Mouse (Mus musculus): ENCODE measurements around the gene Eef1b2. TPM values are rescaled to one million over a fixed set of nuclear protein-coding genes. Genes with fewer than 3 reads are reported as not detected.
"Not testable (repeated sequence)": the region's sequence is repeated elsewhere in the genome, so short reads cannot be mapped to it uniquely, and the experiment has no call there.

Gene Eef1b2
- polyA plus RNA-seq (2016; fragmentation: Nextera tagmentation; extraction: Ambion mirVana) = 351 and 383 TPM in 2 replicates

DNA sequence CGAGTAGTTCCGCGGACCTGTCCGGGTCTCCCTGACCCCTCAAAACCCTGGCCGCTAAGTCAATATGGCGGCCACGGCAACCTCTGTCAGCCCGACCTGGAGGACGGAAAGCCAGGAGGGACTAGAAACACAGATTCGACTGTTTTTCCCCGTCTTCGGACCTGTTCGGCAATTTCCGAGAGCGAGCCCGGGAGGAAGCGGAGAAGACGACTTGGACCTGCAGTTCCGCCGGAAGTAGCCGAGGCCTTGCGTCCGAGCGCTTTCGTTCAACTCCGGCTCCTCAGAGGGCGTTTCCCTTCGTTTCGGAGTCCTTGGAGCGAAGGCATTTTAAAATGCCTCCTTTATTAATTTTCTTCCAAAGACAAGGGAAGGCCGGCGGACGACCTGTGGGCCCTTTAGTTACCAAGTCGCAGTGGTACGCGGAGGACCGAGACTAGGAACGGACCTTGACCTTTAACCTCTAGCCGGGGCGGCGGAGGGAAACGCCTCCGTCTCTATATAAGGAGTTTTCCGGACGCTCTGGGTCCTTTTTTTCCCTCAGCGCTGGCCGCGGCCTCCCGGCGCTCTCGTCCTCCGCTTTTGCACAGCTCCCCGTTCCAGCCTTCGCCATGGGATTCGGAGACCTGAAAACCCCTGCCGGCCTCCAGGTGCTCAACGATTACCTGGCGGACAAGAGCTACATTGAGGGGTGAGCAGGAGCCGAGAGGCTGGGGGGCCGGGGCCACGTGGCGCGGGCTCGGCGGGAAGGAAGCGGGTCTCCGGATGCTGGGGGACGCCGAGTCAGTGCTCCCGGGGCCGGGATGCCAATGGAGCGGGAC is at the start of gene Eef1b2, which contains the start of gene Ndufs1:
Eef1b2 (plus strand) TSS at position 222 of the 818 bp plus-strand sequence.
Ndufs1 (minus strand) TSS at position 230 of the 818 bp plus-strand sequence.
- peak within 1 kb of the TSS; percentile 83 for H3K27ac ChIP-seq
- H3K4me3 ChIP-seq = peak within 1 kb of the TSS; percentile 62
- peaks cover 27% of the 10 kb centered on the region for H3K36me3 ChIP-seq
- H3K4me1 ChIP-seq = peaks cover 21% of the 10 kb centered on the region
- under 1% methylated on average over 72 of the region's 72 CpGs for WGBS
- ATAC-seq (ENCODE audit: low FRiP score) = peak; percentile 87
- H3K4me2 ChIP-seq (replicated peaks) = peak within 1 kb of the TSS; percentile 77
- H3K9me3 ChIP-seq (replicated peaks) = no peaks in the 10 kb centered on the region
- peak within 1 kb of the TSS; percentile 88 for H3K9ac ChIP-seq
- H3K27me3 ChIP-seq = no peaks in the 10 kb centered on the region

DNA sequence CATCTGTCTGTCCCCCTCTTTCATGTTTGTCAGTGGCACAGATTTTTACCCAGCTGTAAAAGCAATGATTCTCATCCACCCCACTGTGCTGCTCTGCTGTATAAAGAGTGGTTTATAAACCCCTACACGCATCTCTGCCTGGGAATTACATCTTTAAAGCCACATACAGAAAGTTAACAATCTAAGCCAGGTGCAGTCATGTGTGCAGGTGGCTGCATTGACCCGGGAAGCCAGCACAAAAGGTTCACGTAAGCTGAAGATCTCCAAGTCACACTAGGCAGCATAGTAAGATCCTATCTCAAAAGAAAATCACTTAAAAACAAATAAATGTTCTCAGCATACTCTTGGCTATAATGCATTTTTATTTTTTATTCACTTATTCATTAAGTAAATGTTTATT is 47.4 kb upstream of the Eef1b2 start:
- Histone ChIP-seq H3K9ac (no peak overlapping the region), H3K4me1 (peaks cover 4% of the 10 kb centered on the region; the same call in 1 of the 2 replicates), H3K27me3 (no peaks in the 10 kb centered on the region), H3K9me3 (replicated peaks) (no peaks in the 10 kb centered on the region), H3K36me3 (peaks cover 6% of the 10 kb centered on the region; the same call in 1 of the 2 replicates), H3K4me3 (no peak overlapping the region), H3K27ac (no peak overlapping the region), H3K4me2 (replicated peaks) (0 out of 2 replicates have a peak overlapping the region, but pooled peaks have one; percentile 17)
- ATAC-seq (ENCODE audit: low FRiP score) = no peak
- WGBS = 35% methylated on average over 3 of the region's 3 CpGs

DNA sequence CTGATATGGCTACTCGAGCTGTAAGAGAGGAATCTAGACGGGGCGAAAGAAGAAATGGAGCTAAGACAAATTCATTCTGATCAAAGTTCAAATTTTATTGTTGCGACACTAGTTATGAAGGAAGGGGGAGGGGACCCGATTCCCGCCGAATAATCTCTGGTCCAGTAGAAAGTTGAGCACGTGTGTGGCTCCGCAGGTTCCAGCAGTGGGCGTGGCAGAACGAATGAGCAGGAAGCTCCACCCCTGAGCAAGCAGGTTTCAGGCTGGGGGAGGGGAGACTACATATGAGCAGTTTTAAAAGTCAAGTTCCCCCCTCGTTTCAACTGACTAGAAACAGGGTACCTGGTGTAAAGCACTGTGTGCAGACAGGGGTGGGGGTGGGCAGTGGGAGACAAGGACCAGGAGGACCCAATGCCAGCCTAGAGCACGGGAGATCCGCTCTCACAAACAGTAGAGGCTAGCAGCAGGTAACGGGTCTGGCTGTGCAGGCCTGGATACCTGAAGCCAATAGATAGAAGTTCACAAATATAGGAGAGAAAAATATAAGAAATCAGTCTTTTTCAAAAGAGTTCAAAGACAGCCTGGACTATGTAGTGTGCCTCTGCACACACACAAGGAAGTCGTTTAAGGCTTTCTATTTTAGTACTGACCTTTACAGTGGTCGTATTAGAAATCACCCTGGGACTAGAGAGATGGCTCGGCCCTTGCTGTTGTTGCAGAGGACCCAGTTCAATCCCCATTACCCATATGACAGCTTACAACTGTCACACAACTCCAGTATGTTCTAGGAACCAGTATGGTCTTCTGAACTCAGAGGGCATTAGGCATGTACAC is 46.6 kb upstream of the Eef1b2 start:
- 28% methylated on average over 18 of the region's 18 CpGs for WGBS
- peaks cover 4% of the 10 kb centered on the region; the same call in 1 of the 2 replicates for H3K4me1 ChIP-seq
- no peak overlapping the region for H3K9ac ChIP-seq
- H3K4me2 ChIP-seq (replicated peaks) = peak overlapping the region; percentile 45
- H3K4me3 ChIP-seq = no peak overlapping the region
- no peak overlapping the region for H3K27ac ChIP-seq
- H3K27me3 ChIP-seq = no peaks in the 10 kb centered on the region
- peaks cover 6% of the 10 kb centered on the region; the same call in 1 of the 2 replicates for H3K36me3 ChIP-seq
- no peaks in the 10 kb centered on the region for H3K9me3 ChIP-seq (replicated peaks)
- no peak; the same call in 1 of the 2 replicates for ATAC-seq (ENCODE audit: low FRiP score)

DNA sequence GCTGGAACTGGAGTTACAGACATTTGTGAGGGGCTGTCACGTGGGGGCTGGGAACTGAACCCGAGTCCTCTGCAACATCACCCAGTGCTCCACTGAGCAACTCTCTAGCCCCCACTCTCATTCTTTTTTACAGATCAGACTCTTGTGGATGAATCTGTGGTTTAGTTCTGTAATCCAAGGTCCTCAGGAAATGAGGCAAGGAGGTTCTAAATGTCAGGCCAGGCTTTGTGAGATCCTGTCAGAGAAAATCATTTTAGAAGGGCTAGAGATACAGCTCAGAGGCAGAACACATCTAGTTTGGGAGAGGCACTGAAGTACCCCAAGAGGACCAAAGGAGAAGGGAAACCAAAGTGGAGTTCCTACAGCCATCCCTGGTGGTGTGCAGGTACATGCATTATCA is 45.7 kb upstream of the Eef1b2 start:
- ATAC-seq (ENCODE audit: low FRiP score) = no peak
- WGBS = 89% methylated on average over 2 of the region's 2 CpGs
- H3K9ac ChIP-seq = no peak overlapping the region
- H3K4me2 ChIP-seq (replicated peaks) = no peak overlapping the region
- no peaks in the 10 kb centered on the region for H3K9me3 ChIP-seq (replicated peaks)
- H3K27me3 ChIP-seq = no peaks in the 10 kb centered on the region
- H3K4me3 ChIP-seq = no peak overlapping the region
- H3K27ac ChIP-seq = no peak overlapping the region
- H3K36me3 ChIP-seq = no peaks in the 10 kb centered on the region
- H3K4me1 ChIP-seq = peaks cover 4% of the 10 kb centered on the region; the same call in 1 of the 2 replicates

DNA sequence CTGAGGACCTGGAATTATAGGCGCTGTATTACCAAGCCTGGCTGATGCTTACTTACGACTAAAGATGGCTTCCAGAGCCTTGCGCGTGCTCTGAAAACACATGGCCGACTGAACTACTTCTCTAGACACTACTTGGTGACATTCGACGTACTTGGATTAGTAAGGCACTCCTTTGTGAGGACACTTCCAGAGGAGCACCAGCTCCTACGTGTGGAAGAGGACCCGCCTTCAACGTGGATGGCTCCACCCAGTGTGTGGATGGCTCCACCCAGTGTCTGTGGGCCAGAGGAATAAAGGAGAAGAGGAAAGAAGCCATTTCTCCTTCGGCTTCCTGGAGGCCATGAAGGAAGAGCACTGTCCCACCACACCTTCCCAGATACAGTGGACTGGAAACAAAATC is 44.9 kb upstream of the Eef1b2 start:
- Histone ChIP-seq H3K4me3 (no peak overlapping the region), H3K27me3 (no peaks in the 10 kb centered on the region), H3K9ac (no peak overlapping the region), H3K27ac (no peak overlapping the region), H3K4me1 (peaks cover 4% of the 10 kb centered on the region; the same call in 1 of the 2 replicates), H3K4me2 (replicated peaks) (no peak overlapping the region), H3K9me3 (replicated peaks) (no peaks in the 10 kb centered on the region), H3K36me3 (no peaks in the 10 kb centered on the region)
- WGBS = 93% methylated on average over 11 of the region's 11 CpGs
- ATAC-seq (ENCODE audit: low FRiP score) = no peak

DNA sequence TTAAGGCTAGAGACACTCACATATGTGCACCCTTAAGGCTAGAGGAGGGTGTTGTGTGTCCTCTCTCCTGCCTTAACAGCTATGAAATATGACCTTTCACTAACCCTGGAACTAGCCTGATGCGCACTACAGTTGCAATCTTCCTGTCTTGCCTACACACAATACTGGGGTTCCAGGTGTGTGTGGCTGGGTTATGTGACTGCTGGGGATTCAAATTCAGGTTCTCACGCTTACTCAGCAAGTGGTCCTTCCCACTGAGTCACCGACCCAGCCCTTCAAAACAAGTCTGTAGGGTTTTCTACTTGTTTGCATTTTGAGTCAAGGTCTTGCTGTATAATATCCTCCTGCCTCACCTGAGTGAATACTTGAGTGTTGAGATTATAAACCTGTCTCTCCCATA is 42.1 kb upstream of the Eef1b2 start:
- no peak overlapping the region for H3K27ac ChIP-seq
- no peaks in the 10 kb centered on the region for H3K27me3 ChIP-seq
- no peak for ATAC-seq (ENCODE audit: low FRiP score)
- no peak overlapping the region for H3K4me2 ChIP-seq (replicated peaks)
- peaks cover 14% of the 10 kb centered on the region; the same call in 1 of the 2 replicates for H3K36me3 ChIP-seq
- no peaks in the 10 kb centered on the region for H3K9me3 ChIP-seq (replicated peaks)
- H3K4me1 ChIP-seq = peaks cover 4% of the 10 kb centered on the region; the same call in 1 of the 2 replicates
- 76% methylated on average over 3 of the region's 3 CpGs for WGBS
- H3K4me3 ChIP-seq = no peak overlapping the region
- H3K9ac ChIP-seq = no peak overlapping the region

DNA sequence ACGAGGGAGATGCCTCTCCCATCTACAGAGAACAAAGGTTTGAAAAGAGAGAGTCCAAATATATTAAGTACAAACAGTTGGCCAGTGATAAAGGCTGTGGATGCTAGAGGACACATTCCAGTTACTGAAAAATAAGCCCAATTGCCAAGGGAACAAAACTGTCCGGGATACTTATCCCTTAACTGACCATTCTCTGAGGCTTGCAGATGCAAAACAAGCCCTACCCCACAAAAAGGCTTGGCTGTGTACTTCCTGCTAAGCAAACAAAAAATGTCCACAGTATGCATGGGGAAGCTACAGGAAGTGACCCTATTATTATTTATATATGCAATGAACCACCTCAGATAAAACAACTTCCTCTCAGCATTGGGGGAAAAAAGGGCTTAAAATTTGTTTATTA is 38.7 kb upstream of the Eef1b2 start:
- Histone ChIP-seq H3K27me3 (no peaks in the 10 kb centered on the region), H3K4me2 (replicated peaks) (no peak overlapping the region), H3K4me3 (no peak overlapping the region), H3K4me1 (no peaks in the 10 kb centered on the region), H3K9me3 (replicated peaks) (no peaks in the 10 kb centered on the region), H3K27ac (no peak overlapping the region), H3K36me3 (peaks cover 40% of the 10 kb centered on the region), H3K9ac (no peak overlapping the region)
- ATAC-seq (ENCODE audit: low FRiP score) = no peak
- 82% methylated on average over 2 of the region's 2 CpGs for WGBS

DNA sequence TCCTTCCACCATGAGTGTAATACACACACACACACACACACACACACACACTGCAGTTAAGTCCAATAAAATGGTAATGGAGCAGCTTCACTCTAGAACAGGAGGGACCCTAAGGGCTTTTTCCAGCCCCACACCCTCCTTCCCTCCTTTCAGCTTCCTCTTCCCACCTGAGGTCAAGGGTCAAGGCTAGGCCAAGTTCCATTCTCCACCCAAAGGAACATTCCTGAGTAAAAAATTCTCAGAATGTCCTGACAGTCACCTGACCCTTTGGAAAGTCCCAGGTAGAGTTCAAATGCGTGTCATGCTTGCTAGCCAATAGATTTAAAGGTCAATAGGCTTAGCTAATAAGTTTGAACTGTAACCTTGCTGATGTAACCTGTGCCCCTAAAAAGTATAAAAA is 38.0 kb upstream of the Eef1b2 start:
- ATAC-seq (ENCODE audit: low FRiP score); H3K27me3 ChIP-seq; H3K9me3 ChIP-seq (replicated peaks); H3K4me3 ChIP-seq; H3K4me2 ChIP-seq (replicated peaks); H3K9ac ChIP-seq; H3K4me1 ChIP-seq; H3K27ac ChIP-seq: not testable (repeated sequence)
- peaks cover 45% of the 10 kb centered on the region for H3K36me3 ChIP-seq
- 88% methylated on average over 1 of the region's 1 CpGs for WGBS

DNA sequence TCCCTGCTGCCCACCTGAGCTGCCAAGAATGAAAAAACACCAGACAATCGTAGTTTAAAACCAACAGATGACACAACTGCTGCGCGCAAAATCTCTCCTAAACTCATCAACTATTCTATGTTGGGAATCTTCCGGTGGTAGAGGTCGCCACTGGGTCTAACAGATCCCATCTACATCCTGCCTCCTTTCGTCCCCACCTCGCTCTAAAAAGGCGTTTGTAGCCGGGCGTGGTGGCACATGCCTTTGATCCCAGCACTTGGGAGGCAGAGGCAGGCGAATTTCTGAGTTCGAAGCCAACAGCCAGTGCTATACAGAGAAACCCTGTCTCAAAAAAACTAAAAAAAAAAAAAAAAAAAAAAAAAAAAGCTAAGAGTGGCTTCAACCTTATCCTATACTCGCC is 36.4 kb upstream of the Eef1b2 start:
- no peak overlapping the region for H3K4me2 ChIP-seq (replicated peaks)
- no peak overlapping the region for H3K9ac ChIP-seq
- H3K4me1 ChIP-seq = no peaks in the 10 kb centered on the region
- ATAC-seq (ENCODE audit: low FRiP score) = no peak
- H3K27me3 ChIP-seq = no peaks in the 10 kb centered on the region
- WGBS = 95% methylated on average over 13 of the region's 13 CpGs
- H3K36me3 ChIP-seq = peaks cover 62% of the 10 kb centered on the region
- H3K4me3 ChIP-seq = no peak overlapping the region
- no peaks in the 10 kb centered on the region for H3K9me3 ChIP-seq (replicated peaks)
- H3K27ac ChIP-seq = no peak overlapping the region

DNA sequence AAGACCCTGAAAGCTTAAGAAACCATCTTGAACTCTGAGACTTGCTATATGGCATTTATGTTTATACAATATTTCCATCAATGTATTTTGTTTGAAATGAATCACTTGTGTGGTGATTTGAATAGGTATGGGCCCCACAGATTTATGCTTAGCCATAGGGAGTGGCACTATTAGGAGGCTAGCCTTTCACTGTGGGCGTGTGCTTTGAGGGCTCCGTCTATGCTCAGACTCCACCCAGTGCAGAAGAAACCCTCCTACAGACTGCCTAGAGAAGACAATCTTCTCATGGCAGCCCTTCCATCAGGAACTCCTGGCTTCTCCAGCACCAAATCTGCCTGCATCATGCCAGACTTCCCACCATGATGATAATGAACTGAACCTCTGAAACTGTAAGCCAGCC is 8.0 kb upstream of the Eef1b2 start:
- Histone ChIP-seq H3K9ac (no peak overlapping the region), H3K36me3 (peaks cover 68% of the 10 kb centered on the region), H3K4me3 (no peak overlapping the region), H3K27me3 (no peaks in the 10 kb centered on the region), H3K4me2 (replicated peaks) (no peak overlapping the region), H3K27ac (no peak overlapping the region), H3K9me3 (replicated peaks) (no peaks in the 10 kb centered on the region), H3K4me1 (no peaks in the 10 kb centered on the region)
- WGBS = 88% methylated on average over 2 of the region's 2 CpGs
- no peak for ATAC-seq (ENCODE audit: low FRiP score)

DNA sequence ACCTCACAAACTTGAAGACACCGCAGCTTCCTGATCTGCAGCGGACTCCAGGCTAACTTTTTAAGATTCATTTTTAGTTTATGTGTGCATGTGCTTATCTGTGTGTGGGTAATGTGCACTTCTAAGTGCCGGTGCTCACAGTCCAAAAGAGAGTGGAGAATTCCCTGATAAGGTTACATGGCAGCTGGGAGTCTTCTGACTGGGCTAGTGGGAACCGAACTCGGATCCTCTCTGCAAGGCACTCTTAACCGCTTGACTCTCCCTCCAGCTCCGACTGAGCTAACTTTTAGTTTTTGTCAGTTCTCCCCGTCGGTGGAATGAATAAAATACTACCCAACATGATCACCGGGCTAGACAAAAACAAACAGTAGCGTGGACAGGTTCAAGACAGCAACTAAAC is 772 bp upstream of the Eef1b2 start:
- Histone ChIP-seq H3K9me3 (replicated peaks) (no peaks in the 10 kb centered on the region), H3K27ac (peak overlapping the region; percentile 83; the same call in 1 of the 2 replicates), H3K36me3 (peaks cover 36% of the 10 kb centered on the region), H3K4me2 (replicated peaks) (peak overlapping the region; percentile 77), H3K27me3 (no peaks in the 10 kb centered on the region), H3K4me1 (peaks cover 21% of the 10 kb centered on the region), H3K9ac (peak overlapping the region; percentile 88), H3K4me3 (peak overlapping the region; percentile 62)
- no peak for ATAC-seq (ENCODE audit: low FRiP score)
- 9% methylated on average over 11 of the region's 11 CpGs for WGBS

DNA sequence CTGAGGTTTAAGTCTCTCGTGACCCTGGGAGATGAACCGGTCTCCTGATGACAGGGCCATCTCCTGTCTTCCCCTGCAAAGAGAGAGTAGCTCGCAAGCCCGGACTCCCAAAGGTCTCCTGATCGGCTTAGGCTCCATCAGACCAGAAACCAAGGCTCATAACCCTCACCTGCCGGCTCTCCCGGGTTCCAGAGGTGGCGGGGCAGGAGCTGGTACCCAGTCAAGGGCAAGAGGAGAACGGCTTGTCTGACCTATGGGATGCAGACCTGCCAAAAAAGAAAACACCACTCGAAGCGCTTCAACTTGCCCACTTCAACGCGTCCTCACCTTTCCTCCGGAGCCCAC is 394 bp upstream of the Eef1b2 start:
- Histone ChIP-seq H3K9ac (peak overlapping the region; percentile 88), H3K27me3 (no peaks in the 10 kb centered on the region), H3K9me3 (replicated peaks) (no peaks in the 10 kb centered on the region), H3K4me3 (peak overlapping the region; percentile 62), H3K36me3 (peaks cover 33% of the 10 kb centered on the region), H3K4me1 (peaks cover 21% of the 10 kb centered on the region), H3K27ac (peak overlapping the region; percentile 83), H3K4me2 (replicated peaks) (peak overlapping the region; percentile 77)
- peak; percentile 57 for ATAC-seq (ENCODE audit: low FRiP score)
- under 1% methylated on average over 14 of the region's 14 CpGs for WGBS
